Mouse (Mus musculus) MEL-GATA-1-ER (cell line): ENCODE data around the gene Sdhaf1.

Experiments used
- DNase-seq: peaks from one replicate; pipeline ENCODE4 v3.0.0-alpha.2; 2012; ENCODE audit warnings: low read depth; ENCODE audit errors: extremely low read depth

Sdhaf1 gene

GRCm38 (mm10) chr7:30325364-30325763 is 1.7 kb upstream of the Sdhaf1 start:
- peak; percentile 56 for DNase-seq

- no peak for DNase-seq
Observed at GRCm38 (mm10) chr7:30324300-30324944, 727 bp upstream of the Sdhaf1 start.

GRCm38 (mm10) chr7:30322865-30323264 is 830 bp downstream of the Sdhaf1 start:
- no peak for DNase-seq

- DNase-seq, result peak; percentile 93
Observed at GRCm38 (mm10) chr7:30322285-30322667, 1.4 kb downstream of the Sdhaf1 start.

- peak; percentile 87 for DNase-seq
Observed at GRCm38 (mm10) chr7:30321539-30322284, 2.0 kb downstream of the Sdhaf1 start, which contains the start of gene E130208F15Rik. TSS of gene E130208F15Rik (plus strand) at chr7:30321740.

- no peak for DNase-seq
Observed at GRCm38 (mm10) chr7:30320946-30321345, 2.7 kb downstream of the Sdhaf1 start.

- DNase-seq, result no peak
Observed at GRCm38 (mm10) chr7:30318142-30318541, 5.6 kb downstream of the Sdhaf1 start.

GRCm38 (mm10) chr7:30315559-30316529 is 7.9 kb downstream of the Sdhaf1 start:
- DNase-seq, result no peak

- no peak for DNase-seq
Observed at GRCm38 (mm10) chr7:30314721-30315155, 9.0 kb downstream of the Sdhaf1 start, which contains the start of gene Syne4. TSS of gene Syne4 (plus strand) at chr7:30314807.

- DNase-seq, result no peak
Observed at GRCm38 (mm10) chr7:30313666-30314320, 9.9 kb downstream of the Sdhaf1 start.

- no peak for DNase-seq
Observed at GRCm38 (mm10) chr7:30310136-30310535, 13.6 kb downstream of the Sdhaf1 start.

GRCm38 (mm10) chr7:30309395-30310129 is 14.1 kb downstream of the Sdhaf1 start:
- DNase-seq, result no peak

GRCm38 (mm10) chr7:30308076-30309005 is 15.4 kb downstream of the Sdhaf1 start, which contains the start of gene Alkbh6:
TSS of gene Alkbh6 (plus strand) at chr7:30308717.
- DNase-seq, result peak; percentile 97

- DNase-seq, result no peak
Observed at GRCm38 (mm10) chr7:30306083-30306779, 17.5 kb downstream of the Sdhaf1 start.

GRCm38 (mm10) chr7:30300914-30301313 is 22.8 kb downstream of the Sdhaf1 start:
- DNase-seq, result no peak

GRCm38 (mm10) chr7:30297266-30297665 is 26.4 kb downstream of the Sdhaf1 start:
- no peak for DNase-seq

GRCm38 (mm10) chr7:30296816-30297215 is 26.9 kb downstream of the Sdhaf1 start:
- DNase-seq, result no peak

- DNase-seq, result no peak
Observed at GRCm38 (mm10) chr7:30295103-30295502, 28.6 kb downstream of the Sdhaf1 start.
